Mouse (Mus musculus) spleen, adult 2 months (tissue): Measurements from ENCODE around the gene Ogdh.

ENCODE experiments used
- CTCF ChIP-seq: fragments of 200-500 bp; IDR thresholded peaks from 2 replicates; pipeline ENCODE4 v1.5.1; 2011; ENCODE audit warnings: mild to moderate bottlenecking, inconsistent platforms; ENCODE audit not compliant: insufficient read depth, insufficient read length, insufficient replicate concordance; ENCODE audit errors: extremely low read depth
- POLR2A ChIP-seq: fragments of 200-500 bp; IDR thresholded peaks from 2 replicates; pipeline ENCODE4 v1.6.1; 2011; ENCODE audit warnings: low read depth, low read length, inconsistent platforms

DNA sequence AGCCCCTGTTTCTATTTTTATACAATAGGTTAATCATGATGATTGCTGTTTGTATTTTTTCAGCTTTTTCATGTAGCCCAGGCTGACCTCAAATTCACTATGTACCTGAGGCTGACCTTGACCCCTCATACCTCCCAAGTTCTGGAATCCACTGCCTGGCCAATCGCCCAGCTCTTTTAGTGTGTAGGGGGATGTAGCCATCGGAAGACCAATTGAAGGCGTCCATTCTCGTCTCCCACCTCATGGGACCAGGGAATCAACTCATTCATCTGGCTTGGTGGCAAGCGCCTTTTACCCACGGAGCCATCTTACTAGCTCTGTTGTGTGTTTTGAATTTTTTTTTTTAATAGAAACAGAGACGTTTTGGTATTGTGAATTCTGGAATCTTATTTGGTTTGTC, 39.8 kb downstream of the Ogdh start:
- no peak for TF ChIP-seq CTCF
- TF ChIP-seq POLR2A: no peak
